9 mouse cellular contexts compared by ENCODE assay signal in the genomic region with DNA sequence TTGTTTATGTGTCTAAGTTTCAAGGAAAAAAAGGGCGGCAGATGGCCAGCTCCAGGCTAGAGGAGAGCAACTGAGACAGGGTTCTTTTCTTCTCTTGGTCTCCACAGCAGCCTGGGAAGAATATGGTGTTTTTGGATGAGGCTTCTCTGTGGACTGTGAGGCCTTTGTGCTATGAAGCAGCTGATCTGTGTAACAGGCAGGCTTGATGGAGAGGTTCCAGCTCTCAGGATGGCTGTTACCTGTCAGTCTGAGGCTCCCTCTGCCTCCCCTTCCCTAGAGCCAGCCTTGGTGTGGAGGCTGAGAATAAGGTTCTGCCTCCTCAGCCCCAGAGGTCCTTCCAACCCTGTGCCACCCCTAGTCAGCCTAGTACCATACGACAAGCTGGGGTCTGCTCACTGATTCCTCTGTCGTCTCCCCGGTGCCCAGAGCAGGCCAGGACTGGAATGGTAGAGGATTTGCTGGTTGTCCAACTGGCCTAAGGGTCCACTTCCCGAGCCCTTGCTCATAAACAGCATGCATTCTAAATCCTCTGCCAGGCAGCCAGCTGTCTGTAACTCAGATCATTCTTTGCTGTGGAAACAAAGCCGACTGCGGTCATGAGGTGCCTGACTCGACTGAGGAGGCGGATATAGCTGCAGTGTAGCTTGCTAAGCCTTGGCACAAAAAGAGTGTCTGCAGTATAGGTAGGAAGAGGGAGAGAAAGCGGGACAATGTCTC.
DNase-seq lines count a peak whose midpoint lies in the region; ATAC-seq lines count a peak whose summit lies in the region.
"Had no signal": no experiment of that assay in that cellular context is flagged by ENCODE, and none has a peak within 500 bp of the region (broad histone marks: within the 10 kb centered on the region; RNA-seq: fewer than 3 reads in every experiment).

No protein-coding gene starts in this region.

- no peak overlapping the region for H3K4me2 ChIP-seq in hindbrain, embryonic 12.5 days (replicated peaks)
- no peak overlapping the region for H3K4me2 ChIP-seq in midbrain, embryonic 11.5 days

- peak; percentile 22; the same call in 1 of the 2 replicates for ATAC-seq in cerebellum, adult (ENCODE audit: insufficient number of reproducible peaks, low FRiP score, low TSS enrichment)
- ATAC-seq in hindbrain, embryonic 12.5 days (ENCODE audit: low FRiP score), result no peak
- ATAC-seq in midbrain, embryonic 11.5 days (ENCODE audit: low FRiP score), result no peak

- H3K4me1 ChIP-seq in hindbrain, embryonic 12.5 days, result peaks cover 55% of the 10 kb centered on the region
- peaks cover 17% of the 10 kb centered on the region for H3K4me1 ChIP-seq in midbrain, embryonic 11.5 days (ENCODE audit: control insufficient read depth, insufficient read depth, low read length)

- no peak for DNase-seq in cerebellum, adult 11 months
- peak; percentile 63 to 65 for DNase-seq in cerebellum, postnatal 14 days
- no peak for DNase-seq in midbrain, embryonic 11.5 days (ENCODE audit: low spot score, missing footprints)
- DNase-seq in kidney, postnatal 14 days, result no peak
- DNase-seq in spleen, postnatal 4 days (ENCODE audit: low spot score in 2 of 2), result no peak
- no peak for DNase-seq in spleen, postnatal 10 days (ENCODE audit: low spot score in 2 of 2)

- H3K4me3 ChIP-seq in hindbrain, embryonic 12.5 days, result no peak overlapping the region
- H3K4me3 ChIP-seq in midbrain, embryonic 11.5 days (ENCODE audit: low read depth, low read length), result no peak overlapping the region

- no peaks in the 10 kb centered on the region for H3K9me3 ChIP-seq in hindbrain, embryonic 12.5 days (replicated peaks)
- no peaks in the 10 kb centered on the region for H3K9me3 ChIP-seq in midbrain, embryonic 11.5 days (ENCODE audit: control insufficient read depth, low read length)

- H3K27ac ChIP-seq in hindbrain, embryonic 12.5 days, result peak overlapping the region; percentile 52; the same call in 1 of the 2 replicates
- H3K27ac ChIP-seq in midbrain, embryonic 11.5 days (ENCODE audit: low read depth, low read length), result peak overlapping the region; percentile 0; the same call in 1 of the 2 replicates
- H3K27ac ChIP-seq: macrophage had no signal

- H3K27me3 ChIP-seq in hindbrain, embryonic 12.5 days, result no peaks in the 10 kb centered on the region
- H3K27me3 ChIP-seq in midbrain, embryonic 11.5 days (ENCODE audit: control insufficient read depth, insufficient read depth, low read length), result no peaks in the 10 kb centered on the region

- 65% methylated on average over 10 of the region's 10 CpGs for WGBS in hindbrain, embryonic 12.5 days
- WGBS in midbrain, embryonic 11.5 days, result 54% methylated on average over 10 of the region's 10 CpGs

- H3K9ac ChIP-seq in hindbrain, embryonic 12.5 days, result no peak overlapping the region
- H3K9ac ChIP-seq in midbrain, embryonic 11.5 days (ENCODE audit: low read length), result no peak overlapping the region

- H3K36me3 ChIP-seq in hindbrain, embryonic 12.5 days, result no peaks in the 10 kb centered on the region
- no peaks in the 10 kb centered on the region for H3K36me3 ChIP-seq in midbrain, embryonic 11.5 days (ENCODE audit: control insufficient read depth, insufficient read depth, low read length)

Comparison
In these comparisons a context has a peak if more than half of its experiments do, and no peak if none do; other contexts are left out.
1. DNase-seq: peak in cerebellum, postnatal 14 days (2 of 2); none in cerebellum, adult 11 months (single experiment), midbrain, embryonic 11.5 days (single experiment), kidney, postnatal 14 days (single experiment), spleen, postnatal 4 days (0 of 2) and spleen, postnatal 10 days (0 of 2).